Mouse (Mus musculus) lung, adult 2 months (tissue): ENCODE results near the gene Arpc2.

Experiments used
- CTCF ChIP-seq: fragments of 200-500 bp; IDR thresholded peaks from 2 replicates; pipeline ENCODE4 v1.5.1; 2011; ENCODE audit warnings: mild to moderate bottlenecking, low read length, control low read depth; ENCODE audit not compliant: insufficient read depth
- POLR2A ChIP-seq: fragments of 200-500 bp; IDR thresholded peaks from 2 replicates; pipeline ENCODE4 v1.6.1; 2011; ENCODE audit warnings: low read depth, mild to moderate bottlenecking, control low read depth, low read length, borderline replicate concordance; ENCODE audit errors: extremely low read depth

GRCm38 (mm10) chr1:74281886-74282285 is 46.0 kb downstream of the Arpc2 start:
- TF ChIP-seq CTCF (no peak), POLR2A (no peak)
